8 mouse cellular contexts compared by ENCODE assay signal in the genomic region with DNA sequence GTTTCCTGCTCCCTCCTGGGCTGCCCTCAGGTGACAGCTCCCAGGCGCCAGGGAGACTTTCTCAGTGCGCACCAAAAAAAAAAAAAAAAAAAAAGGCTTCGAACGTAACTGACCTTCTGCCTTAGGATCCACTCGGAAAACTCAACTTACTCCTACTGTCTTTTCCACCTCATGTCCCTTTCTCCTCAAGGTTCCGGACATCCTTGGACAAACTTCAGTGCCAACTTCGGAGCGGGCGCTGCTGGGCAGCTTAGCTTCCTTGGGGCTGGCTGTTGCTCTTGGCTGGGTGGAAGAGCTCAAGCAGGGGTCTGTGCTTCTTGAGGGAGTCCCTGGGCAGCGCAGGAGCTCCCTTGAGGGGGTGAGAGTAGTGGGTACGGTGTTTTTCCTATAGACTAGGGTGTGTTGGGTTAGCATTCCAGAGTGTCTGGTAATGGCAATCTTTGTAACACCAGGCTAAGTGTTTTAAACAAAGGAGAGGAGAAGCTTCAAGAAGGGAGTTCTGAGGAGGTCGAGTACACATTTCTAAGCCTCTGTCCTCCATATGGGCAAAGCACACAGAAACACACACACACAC. TPM values are rescaled to one million over a fixed set of nuclear protein-coding genes. Genes with fewer than 3 reads are reported as not detected.
DNase-seq lines count a peak whose midpoint lies in the region; ATAC-seq and TF ChIP-seq lines count a peak whose summit lies in the region.

No protein-coding gene starts in this region.

- H3K4me3 ChIP-seq in cortical plate, adult 2 months (ENCODE audit: insufficient read depth, low read length) = peak overlapping the region; percentile 97
- H3K4me3 ChIP-seq in heart, embryonic 11.5 days (ENCODE audit: low read depth, low read length) = peak overlapping the region; percentile 78
- H3K4me3 ChIP-seq in kidney, adult 2 months (ENCODE audit: insufficient read depth, low read depth, low read length) = peak overlapping the region; percentile 84
- H3K4me3 ChIP-seq in neural tube, embryonic 12.5 days = peak overlapping the region; percentile 51

- no peaks in the 10 kb centered on the region for H3K27me3 ChIP-seq in heart, embryonic 11.5 days (ENCODE audit: control insufficient read depth, insufficient read depth, low read length)
- no peaks in the 10 kb centered on the region for H3K27me3 ChIP-seq in kidney, adult 2 months (replicated peaks; ENCODE audit: control insufficient read depth, insufficient read depth, low read length)
- H3K27me3 ChIP-seq in neural tube, embryonic 12.5 days (replicated peaks) = no peaks in the 10 kb centered on the region

- ATAC-seq in heart, embryonic 11.5 days (replicated peaks; ENCODE audit: insufficient number of reproducible peaks, low FRiP score, low TSS enrichment) = no peak
- ATAC-seq in neural tube, embryonic 12.5 days (ENCODE audit: low FRiP score, low read depth) = no peak; the same call in 1 of the 2 replicates

- H3K4me1 ChIP-seq in cortical plate, adult 2 months (ENCODE audit: control insufficient read depth, insufficient read depth, low read length) = no peaks in the 10 kb centered on the region; the same call in 1 of the 2 replicates
- H3K4me1 ChIP-seq in heart, embryonic 11.5 days (ENCODE audit: control insufficient read depth, insufficient read depth, low read length) = peaks cover 7% of the 10 kb centered on the region
- peaks cover 4% of the 10 kb centered on the region; the same call in 1 of the 2 replicates for H3K4me1 ChIP-seq in kidney, adult 2 months (ENCODE audit: control insufficient read depth, insufficient read depth, low read length)
- peaks cover 9% of the 10 kb centered on the region for H3K4me1 ChIP-seq in neural tube, embryonic 12.5 days

- no peak for TF ChIP-seq CTCF in cortical plate, adult 2 months (IDR thresholded peaks at IDR 0.05; ENCODE audit: extremely low read depth, insufficient read depth, low read length)
- no peak for TF ChIP-seq CTCF in kidney, adult 2 months (conservative IDR thresholded peaks at IDR 0.05; ENCODE audit: insufficient read depth, insufficient read length, low read depth, low read length)

- no peaks in the 10 kb centered on the region for H3K36me3 ChIP-seq in heart, embryonic 11.5 days (ENCODE audit: control insufficient read depth, insufficient read depth, low read length)
- H3K36me3 ChIP-seq in kidney, adult 2 months (ENCODE audit: control insufficient read depth, insufficient read depth, low read length) = no peaks in the 10 kb centered on the region
- H3K36me3 ChIP-seq in neural tube, embryonic 12.5 days = no peaks in the 10 kb centered on the region

- H3K4me2 ChIP-seq in heart, embryonic 11.5 days = peak overlapping the region; percentile 86
- H3K4me2 ChIP-seq in neural tube, embryonic 12.5 days (replicated peaks) = peak overlapping the region; percentile 92

- TF ChIP-seq POLR2A in cortical plate, adult 2 months (IDR thresholded peaks at IDR 0.05; ENCODE audit: extremely low read depth, insufficient read depth, low read length) = no peak
- TF ChIP-seq POLR2A in kidney, adult 2 months (IDR thresholded peaks at IDR 0.05; ENCODE audit: low read depth, low read length) = no peak

- peak overlapping the region; percentile 89 for H3K9ac ChIP-seq in heart, embryonic 11.5 days (ENCODE audit: low read depth, low read length)
- peak overlapping the region; percentile 62 for H3K9ac ChIP-seq in neural tube, embryonic 12.5 days

- WGBS in heart, embryonic 11.5 days (ENCODE audit: insufficient replicate concordance) = under 1% methylated on average over 12 of the region's 12 CpGs
- WGBS in kidney, adult 2 months = 2% methylated on average over 12 of the region's 12 CpGs
- under 1% methylated on average over 12 of the region's 12 CpGs for WGBS in neural tube, embryonic 12.5 days

- no peaks in the 10 kb centered on the region for H3K9me3 ChIP-seq in heart, embryonic 11.5 days (replicated peaks; ENCODE audit: control insufficient read depth, low read length)
- no peaks in the 10 kb centered on the region for H3K9me3 ChIP-seq in neural tube, embryonic 12.5 days

- H3K27ac ChIP-seq in cortical plate, adult 2 months (ENCODE audit: insufficient read depth, low read length) = peak overlapping the region; percentile 73; the same call in 1 of the 2 replicates
- H3K27ac ChIP-seq in heart, embryonic 11.5 days (ENCODE audit: low read depth, low read length) = peak overlapping the region; percentile 90
- H3K27ac ChIP-seq in kidney, adult 2 months (ENCODE audit: insufficient read depth, low read depth, low read length) = peak overlapping the region; percentile 89
- peak overlapping the region; percentile 8; the same call in 1 of the 2 replicates for H3K27ac ChIP-seq in neural tube, embryonic 12.5 days

- peak; percentile 14 for DNase-seq in right cerebral cortex, adult 18-20 months
- DNase-seq in right cerebral cortex, postnatal 14 days = no peak
- DNase-seq in kidney, adult 2 months = no peak
- DNase-seq in lung, adult 18-20 months = peak; percentile 25 to 27
- peak; percentile 28 for DNase-seq in yolk sac, embryonic 10.5 days (ENCODE audit: low spot score)

RNA-seq across cellular contexts. Expression of a gene that starts 1.4 kb away (rescaled TPM):
- polyA plus RNA-seq in cortical plate, adult 2 months (2012; rRNA removed) = 29.7 and 32.2 TPM in 2 replicates
- polyA plus RNA-seq in heart, embryonic 11.5 days (2014; fragmentation: Nextera tagmentation; extraction: Ambion mirVana) = 128 and 156 TPM in 2 replicates
- polyA plus RNA-seq in kidney, adult 2 months (2012; rRNA removed) = 70.4 and 85.6 TPM in 2 replicates
- polyA plus RNA-seq in neural tube, embryonic 12.5 days (2016; fragmentation: Nextera tagmentation; extraction: Ambion mirVana) = 94.9 and 102 TPM in 2 replicates

Comparison
In these comparisons a context has a peak if more than half of its experiments do, and no peak if none do; other contexts are left out.
1. DNase-seq: peak in right cerebral cortex, adult 18-20 months (single experiment), lung, adult 18-20 months (2 of 2) and yolk sac, embryonic 10.5 days (single experiment); none in right cerebral cortex, postnatal 14 days (single experiment) and kidney, adult 2 months (single experiment).
2. H3K27ac ChIP-seq: peak in every context shown above with its lines; median percentile 90 in heart, embryonic 11.5 days; 89 in kidney, adult 2 months; 73 in cortical plate, adult 2 months; 8 in neural tube, embryonic 12.5 days.
3. Peak in every context shown above with its lines, with median percentiles within 50 percentile points of each other: H3K4me3 ChIP-seq.